Mouse (Mus musculus) brain, embryonic 18.5 days (tissue): ENCODE measurements around the gene Sema3f.

Experiments
- DNase-seq: peaks from one replicate; pipeline ENCODE4 v3.0.0-alpha.2; 2012; ENCODE audit warnings: low read depth, low spot score

Sema3f gene

GRCm38 (mm10) chr9:107715632-107716031 is 5.4 kb upstream of the Sema3f start:
- DNase-seq, result no peak

GRCm38 (mm10) chr9:107714221-107714952 is 4.1 kb upstream of the Sema3f start:
- DNase-seq, result no peak

- no peak for DNase-seq
Observed at GRCm38 (mm10) chr9:107709096-107709696, 1.1 kb downstream of the Sema3f start.

- no peak for DNase-seq
Observed at GRCm38 (mm10) chr9:107708439-107709095, 1.7 kb downstream of the Sema3f start.

DNA sequence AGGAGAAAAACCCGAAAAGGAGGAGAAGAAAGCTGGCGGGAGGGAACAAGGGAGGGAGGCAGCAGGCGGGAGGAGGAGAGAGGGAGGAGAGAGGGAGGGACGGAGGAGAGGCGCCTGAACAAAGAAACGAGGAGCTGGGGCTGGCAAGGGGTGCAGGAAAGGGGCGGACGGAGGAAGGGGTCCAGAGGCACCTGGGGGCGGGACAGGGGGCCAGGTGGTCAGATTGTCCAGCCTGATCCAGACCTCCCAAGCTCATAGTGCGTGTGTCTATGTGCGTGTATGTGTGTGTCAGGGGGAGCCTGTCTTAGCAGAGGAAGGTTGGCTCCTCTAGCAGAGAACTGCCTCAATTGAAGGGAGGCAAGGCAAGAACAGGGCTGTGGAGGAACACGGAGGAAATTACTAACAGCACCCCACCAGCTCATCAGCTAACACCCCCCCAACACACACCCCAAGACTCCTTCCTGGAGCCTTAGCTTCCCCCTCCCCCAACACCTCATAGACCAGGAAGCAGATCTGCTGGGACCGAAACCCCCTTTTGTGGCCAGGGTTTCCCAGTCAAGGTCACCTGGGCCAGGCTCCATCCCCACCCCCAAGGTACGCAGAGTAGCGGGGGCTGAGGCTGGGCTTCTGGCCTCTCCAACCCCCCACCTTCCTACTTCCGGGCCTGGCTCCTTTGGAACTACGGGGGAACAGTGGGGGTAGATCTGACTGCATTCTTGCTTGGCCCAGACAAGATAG is 2.4 kb downstream of the Sema3f start:
- no peak for DNase-seq

GRCm38 (mm10) chr9:107706781-107707211 is 3.5 kb downstream of the Sema3f start:
- no peak for DNase-seq

DNA sequence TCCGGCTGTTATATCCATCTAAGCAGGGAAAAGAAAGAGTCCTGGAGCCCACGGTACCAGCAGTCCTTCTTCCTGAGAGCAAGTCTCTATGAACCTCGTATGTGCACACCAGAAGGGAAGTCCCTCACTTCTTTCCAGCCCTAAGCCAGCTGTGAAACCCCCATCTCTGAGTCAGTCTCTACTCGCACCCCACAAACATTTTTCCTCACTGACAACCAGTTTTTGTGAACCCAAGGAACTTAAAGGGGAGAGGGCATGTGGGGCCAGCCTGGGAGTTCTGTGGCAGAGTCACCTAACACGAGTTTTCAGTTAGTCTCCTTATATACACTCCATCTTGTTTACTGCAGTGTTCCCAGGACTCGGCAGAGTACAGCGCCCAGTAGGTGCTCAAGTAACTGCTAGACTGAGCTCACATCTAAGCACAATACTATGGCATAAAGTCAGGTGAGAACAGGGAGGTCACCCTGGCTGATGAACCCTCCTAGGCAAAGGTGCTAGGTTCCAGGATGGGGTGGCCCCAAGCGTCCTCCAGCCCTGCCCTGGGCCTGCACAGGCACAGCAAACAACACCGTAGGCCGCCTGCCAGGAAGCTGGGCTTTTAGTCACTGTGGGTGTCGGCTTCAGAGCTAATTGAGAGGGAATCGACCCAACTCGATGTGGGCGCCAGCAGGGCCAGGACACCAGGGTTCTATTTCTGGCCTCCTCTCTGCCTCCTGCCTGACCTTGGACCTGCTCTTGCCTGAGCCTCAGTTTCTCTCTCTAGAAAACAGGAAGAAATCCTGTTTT is 6.7 kb downstream of the Sema3f start:
- DNase-seq, result no peak

DNA sequence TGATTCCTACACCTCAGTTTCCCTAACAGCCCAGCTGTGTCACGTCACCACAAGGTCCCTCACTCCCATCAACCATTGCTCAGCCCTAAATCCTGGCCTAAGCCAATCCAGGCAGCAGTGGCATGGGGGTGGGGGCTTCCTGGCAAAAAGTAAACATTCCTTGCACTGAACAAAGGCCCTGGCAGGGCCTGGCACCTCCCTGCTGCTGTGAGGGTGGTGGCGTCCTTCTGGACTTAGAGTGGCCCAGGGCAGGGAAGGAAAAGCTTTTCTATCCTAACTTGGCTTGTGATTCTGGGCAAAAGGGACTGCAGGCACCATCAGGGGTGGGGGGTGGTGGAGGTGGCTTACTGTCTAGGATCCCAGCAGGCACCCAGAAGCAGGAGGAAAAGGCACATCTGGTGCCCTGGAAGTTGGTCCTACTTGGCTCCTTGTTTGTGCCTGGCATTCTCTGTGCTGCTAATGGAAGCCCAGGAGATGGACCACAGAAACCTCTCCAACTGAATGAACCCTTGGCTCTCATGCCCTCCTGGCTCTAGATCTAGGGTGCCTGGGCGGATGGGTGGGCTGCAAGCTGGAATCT is 7.6 kb downstream of the Sema3f start:
- DNase-seq, result no peak

- DNase-seq, result no peak
Observed at GRCm38 (mm10) chr9:107701594-107701993, 8.7 kb downstream of the Sema3f start.

- no peak for DNase-seq
Observed at GRCm38 (mm10) chr9:107700114-107700571, 10.1 kb downstream of the Sema3f start.

GRCm38 (mm10) chr9:107699376-107699980 is 10.8 kb downstream of the Sema3f start:
- no peak for DNase-seq

DNA sequence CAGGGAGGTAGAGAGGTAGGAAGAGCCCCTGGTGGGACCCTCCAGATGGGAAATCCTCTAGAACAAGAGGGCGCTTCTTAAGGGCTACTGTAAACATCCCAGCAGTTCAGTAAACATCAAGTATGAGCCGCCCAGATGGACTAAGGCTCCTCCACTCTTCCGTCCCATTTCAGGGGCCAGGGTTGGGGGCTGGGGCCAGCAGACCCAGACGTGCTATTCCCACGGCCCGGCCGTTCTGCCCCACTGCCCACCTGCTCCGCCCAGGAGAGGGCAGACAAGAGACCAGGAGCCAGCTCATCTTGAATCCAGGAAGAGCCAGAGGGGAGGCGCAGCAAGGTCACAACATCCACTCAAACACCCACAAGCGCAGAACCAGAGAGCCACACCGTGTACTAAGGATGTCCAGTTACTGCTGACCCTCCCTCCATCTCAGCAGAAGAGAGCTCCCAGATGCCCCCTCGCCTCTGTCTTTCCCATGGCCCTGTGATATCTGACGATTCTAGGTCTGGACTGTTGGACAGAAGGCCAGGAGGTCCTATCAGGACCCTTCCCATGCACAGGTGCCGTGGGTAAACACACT is 11.6 kb downstream of the Sema3f start:
- no peak for DNase-seq

DNA sequence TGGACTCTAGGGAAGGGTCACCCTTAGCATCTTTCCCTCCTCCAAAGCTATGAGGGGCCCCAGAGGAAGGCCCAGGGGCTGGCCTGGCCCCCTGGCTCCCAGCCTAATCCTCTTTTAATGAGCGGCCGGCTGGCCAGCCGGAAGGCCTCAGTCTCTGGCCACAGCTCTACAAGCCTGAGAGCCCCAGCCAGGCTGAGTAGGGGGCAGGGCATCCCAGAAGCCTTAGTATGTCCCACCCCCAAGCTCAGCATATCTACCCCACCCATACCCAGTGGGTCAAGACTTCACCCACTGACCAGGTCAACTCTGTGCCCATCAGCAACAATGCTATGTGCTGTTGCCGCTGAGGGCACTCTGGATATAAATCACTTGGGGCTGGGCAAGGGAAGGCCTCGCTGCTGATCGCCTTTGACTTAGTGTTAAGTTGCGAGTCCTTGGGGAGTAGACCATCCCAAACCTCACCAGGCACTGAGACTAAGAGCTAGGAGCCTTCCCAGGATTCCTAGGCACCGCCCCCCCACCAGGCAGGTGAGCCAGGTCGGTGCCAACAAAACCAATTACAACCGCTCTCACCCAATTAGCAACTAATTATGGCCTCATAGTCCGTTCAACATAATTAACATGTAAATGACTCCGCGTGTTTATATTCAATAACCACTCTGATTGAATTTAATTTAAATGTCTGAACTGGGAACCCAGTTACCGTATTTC is 12.3 kb downstream of the Sema3f start:
- DNase-seq, result no peak

GRCm38 (mm10) chr9:107696845-107697610 is 13.2 kb downstream of the Sema3f start:
- no peak for DNase-seq

DNA sequence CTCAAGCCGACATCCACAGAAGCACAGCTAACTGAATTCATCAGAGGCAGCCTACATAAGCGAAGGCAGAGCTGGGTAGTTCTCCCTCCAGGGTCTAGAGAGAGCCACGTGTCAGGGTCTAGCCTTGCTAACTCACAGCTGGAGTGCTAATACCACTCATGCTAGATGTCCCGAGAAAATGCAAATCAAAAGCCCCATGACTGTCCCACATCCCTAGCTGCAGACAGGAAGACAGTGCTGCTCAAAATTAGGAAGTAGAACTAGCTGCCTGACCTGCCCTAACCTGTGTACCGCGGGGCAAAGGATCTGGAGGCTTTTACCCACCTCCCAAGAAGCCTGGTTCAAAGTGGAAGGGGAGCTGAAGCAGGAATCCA is 14.2 kb downstream of the Sema3f start:
- no peak for DNase-seq

- DNase-seq, result no peak
Observed at GRCm38 (mm10) chr9:107695441-107696105, 14.7 kb downstream of the Sema3f start.

GRCm38 (mm10) chr9:107694627-107695026 is 15.6 kb downstream of the Sema3f start:
- no peak for DNase-seq

DNA sequence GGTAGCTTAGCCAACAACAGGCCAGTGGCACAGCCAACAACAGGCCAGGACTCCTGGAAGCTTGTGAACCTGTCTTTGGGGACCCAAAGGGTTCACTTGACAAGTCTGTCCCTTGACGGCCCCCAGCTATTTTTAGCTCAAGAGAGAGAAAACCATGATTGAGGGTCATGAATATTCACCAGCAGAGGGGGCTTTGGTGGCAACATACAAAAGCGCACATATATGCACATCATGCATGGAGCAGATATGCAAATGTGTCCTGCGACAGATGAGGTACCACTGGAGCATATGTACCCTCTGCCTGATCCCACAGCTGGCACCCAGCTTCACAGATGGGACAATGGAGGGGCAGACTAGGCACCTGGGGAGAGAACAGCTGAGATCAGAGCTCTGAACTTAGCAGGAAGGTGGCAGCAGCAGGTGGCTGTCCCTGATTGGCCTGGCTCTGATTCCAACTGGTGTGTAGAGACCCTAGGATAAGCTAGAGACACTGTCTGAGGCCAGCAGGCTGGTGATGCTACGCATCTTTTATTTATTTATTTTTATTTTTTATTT is 16.8 kb downstream of the Sema3f start:
- no peak for DNase-seq
